Mouse (Mus musculus) heart, adult 11 months (tissue): ENCODE measurements around the gene 2900011O08Rik.

Experiments
- DNase-seq: peaks from one replicate; pipeline ENCODE4 v3.0.0; 2022

2900011O08Rik gene

GRCm38 (mm10) chr16:14143298-14143697, 156.9 kb downstream of the 2900011O08Rik start:
- DNase-seq: no peak

GRCm38 (mm10) chr16:14147712-14148111, 161.3 kb downstream of the 2900011O08Rik start:
- DNase-seq: no peak
